Mouse (Mus musculus): ENCODE measurements at regions not wholly inside any gene's neighbourhood (a gene's known extent, or its start where the extent isn't known, plus 50 kb on each side); places are given as distances from the start of the nearest gene placed in this dataset.

DNA sequence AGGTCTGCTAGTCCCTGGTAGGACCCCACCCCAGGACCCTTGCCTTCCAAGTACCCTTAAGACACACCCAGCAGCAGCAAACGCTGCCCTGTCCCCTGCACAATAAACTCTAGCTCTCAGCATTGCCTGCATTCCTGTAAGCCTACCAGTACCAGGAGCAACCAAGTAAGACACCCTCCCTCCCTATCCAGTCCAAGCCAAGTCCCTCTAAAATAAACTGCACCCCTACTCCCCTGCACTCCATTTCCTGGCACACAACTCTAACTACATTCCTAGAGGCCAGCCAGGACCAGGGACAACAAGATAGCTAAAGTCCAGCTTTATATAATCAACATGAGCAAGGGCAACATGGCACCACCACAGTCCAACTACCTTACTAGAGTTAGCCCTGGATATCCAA, 103.5 kb downstream of the Ids start:
- no peak for DNase-seq

DNA sequence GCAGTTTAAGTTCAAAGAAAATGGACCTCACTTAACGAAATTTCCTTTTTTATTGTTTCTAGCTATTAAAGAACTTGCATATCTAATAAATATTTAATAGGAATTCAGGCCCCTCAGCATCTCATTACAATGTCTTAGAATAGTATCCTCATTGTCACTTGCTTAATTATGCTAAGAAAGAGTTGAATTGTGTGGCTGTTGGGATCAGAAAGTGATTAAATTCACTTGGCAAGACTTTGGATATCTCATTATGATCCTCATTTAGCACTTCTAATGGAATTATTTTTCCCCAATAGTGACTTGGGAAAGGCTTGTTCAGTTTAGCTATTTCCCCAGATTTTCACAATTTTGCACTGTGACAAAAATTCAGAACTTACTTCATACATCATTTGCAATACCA, 148.9 kb downstream of the Ids start:
- DNase-seq, result no peak

DNA sequence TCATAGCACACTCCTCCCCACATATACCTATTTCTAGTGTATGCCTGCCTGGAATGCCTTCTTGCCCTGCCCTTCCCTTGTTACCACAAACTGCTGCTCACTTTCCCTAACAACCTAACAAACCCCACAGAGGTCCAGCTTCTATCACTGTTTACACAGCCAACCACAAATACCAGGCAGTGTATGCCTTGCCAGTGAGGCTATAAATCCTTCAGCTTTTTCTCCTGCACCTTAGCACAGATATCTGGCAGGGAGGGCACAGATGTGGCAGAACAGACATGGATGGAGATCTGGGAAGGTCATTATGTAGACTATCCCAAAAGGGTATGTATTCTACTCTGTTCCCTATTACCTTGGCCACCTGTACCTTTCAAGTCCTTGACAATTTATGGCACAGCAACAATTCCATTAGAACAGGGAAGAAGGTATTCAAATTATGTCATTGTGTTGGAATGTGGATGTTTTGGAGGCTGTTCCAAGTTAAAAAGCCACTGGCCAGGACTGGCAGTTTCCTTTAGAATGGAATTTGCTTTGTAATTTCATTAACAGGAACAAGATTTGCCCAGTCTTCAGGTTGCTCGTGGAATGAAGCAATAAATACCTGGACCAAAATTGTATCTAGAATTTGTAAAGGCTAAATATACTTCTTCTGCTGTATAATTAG, 180.3 kb downstream of the Ids start:
- no peak for DNase-seq

DNA sequence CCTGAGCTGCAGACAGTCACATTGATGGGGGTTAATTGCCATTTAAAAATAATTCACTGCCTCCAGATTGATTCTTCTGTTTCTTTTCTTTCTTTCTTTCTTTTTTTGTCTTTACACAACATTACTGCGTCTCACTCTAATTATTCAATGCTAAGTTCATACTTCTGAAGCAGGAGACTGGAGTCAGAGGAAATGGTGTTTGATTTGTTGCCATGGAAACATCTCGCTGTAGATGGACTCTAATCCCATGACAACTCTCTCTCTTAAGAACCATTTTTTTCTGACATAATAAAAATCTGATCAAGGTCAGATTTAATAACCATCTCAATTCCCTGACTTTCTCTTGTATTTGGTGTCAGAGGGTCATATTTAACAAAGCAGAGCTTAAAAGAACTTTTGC, 195.1 kb downstream of the Ids start:
- no peak for DNase-seq

DNA sequence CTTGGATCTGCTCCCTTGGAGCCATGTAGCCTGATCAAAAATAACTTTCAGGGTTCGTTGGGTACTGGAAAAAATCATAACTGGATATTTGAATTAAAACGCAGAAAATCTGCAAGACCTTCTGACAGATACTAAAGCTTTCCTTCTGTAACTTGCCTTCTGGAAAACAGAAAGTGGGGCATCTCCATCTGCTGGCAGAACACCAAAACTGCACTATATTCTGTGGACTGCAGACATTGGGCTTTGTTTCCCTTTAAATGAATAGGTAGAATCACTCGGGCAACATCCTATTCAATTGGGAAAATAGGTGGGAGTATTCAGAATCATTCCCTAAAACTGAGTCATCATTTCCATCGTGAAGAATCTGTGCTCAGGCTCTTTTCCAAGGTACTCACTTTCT, 203.9 kb downstream of the Ids start:
- peak; percentile 6 for DNase-seq
